Mouse (Mus musculus) cerebellum, adult 11-12 months (tissue): Measurements from ENCODE around the gene Slc26a3.
"Not testable (repeated sequence)": the region's sequence is repeated elsewhere in the genome, so short reads cannot be mapped to it uniquely, and the experiment has no call there.

Experiments
- DNase-seq: peaks from one replicate; pipeline ENCODE4 v3.0.0; 2022

Slc26a3 gene

DNA sequence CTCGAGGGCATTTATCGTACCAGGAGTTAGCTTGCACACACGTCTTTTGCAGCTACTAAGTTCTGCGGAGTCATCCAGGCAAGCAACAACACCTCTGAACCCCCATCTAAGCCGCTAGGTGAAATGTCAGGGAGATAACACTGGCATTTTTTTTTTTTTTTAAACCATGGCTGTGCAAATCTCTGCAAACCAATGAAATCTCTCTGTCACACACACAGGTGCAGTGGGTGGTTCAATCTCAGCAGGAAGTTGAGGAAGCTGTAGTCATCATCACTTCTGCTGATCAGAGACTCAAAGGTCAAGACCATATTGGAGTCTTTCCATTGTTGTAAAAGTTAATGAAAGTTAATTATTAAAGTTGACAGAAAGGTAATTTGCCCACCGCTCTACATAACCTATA is 47.1 kb downstream of the Slc26a3 start:
- no peak for DNase-seq

DNA sequence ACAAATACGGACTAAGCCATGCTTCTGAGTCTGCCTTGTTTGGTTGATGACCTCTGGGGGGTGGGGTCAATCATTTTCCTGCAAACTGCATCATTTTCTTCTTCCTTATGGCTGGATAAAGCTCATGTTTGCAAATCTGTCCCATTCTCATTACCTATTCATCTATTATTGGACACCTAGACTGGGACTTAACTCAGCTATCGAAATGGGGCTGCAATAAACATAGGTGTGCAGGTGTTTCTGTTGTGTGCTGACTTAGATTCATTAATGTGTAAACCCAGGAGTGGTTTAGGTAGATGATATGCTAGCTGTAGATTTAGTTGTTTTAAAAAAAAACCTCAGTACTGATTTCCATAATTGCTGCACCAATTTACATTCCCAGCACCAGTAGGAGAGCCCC is 48.9 kb downstream of the Slc26a3 start:
- DNase-seq: no peak

DNA sequence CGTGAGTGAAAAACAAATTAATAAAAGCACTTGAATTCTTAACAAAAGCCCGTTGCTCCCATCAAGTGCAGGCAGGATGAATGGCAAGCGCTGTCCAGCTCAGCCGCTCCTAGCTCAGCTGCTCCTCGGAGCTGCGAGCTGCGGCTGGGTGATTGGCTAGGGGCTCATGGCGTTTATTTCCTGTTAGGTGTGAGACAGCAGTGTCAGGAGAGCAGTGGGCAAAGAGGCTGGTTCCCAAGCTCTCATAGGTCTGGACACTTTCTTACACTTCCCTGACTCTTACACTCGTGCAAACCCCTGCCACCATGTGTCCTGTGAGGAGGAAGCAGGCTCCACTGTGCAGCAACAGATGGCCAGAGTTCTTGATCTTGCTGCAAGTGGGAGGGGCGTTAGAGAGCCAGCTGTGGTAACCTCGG is 53.5 kb downstream of the Slc26a3 start:
- DNase-seq: no peak

DNA sequence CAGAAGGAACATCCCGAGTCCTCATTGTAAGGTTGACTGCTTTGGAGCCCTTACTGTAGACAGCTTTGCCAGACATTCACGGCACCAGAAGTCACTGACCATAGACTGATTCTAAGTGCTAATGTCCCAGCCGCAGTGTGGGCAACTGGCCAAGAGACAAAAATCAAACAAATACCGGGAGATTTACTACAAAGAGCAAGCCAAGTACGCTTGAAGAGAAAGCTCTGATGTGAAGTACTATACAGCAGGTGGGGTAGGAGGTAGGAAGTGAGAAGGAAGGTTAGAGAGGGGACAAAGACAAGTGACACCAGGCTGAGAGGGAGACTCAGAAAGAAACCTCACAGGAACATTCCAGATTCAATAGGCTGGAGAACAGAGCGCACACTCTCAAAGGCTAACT is 54.2 kb downstream of the Slc26a3 start:
- no peak for DNase-seq

DNA sequence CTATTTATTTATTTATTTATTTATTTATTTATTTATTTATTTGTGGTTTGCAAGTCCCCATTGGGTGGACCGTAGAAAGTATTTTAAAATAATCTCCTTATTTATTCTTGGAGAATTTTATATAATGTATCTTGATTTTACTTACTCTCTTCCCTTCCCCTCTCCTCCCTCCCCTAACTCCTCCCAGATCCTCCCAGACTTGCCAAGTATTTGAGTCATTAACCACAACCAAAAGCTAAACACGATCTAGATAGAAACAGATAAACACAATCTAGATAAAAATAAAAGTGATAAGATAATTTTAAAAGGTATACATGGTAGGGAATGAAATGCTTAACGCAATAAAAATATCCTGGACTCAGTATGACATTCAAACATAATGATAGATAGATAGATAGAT is 58.7 kb downstream of the Slc26a3 start:
- no peak for DNase-seq

DNA sequence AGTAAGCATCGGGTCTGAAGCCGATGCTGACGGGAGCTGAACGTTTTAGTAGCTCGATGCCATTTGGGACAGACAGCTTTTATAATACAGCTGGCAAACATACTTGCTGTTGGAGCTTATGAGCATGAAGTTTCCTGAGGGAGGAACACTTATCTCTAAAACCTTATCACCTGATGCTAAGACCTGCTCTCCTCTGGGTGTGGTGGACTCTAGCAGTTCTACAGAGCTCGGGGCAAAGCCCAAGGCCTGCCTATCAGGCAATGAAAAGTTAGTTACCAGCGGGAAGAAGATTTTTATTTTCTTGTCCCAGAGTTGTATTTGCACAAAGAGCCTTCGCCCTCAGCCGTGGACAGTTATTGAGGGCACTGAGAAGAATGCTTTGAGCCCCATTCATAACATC is 65.6 kb downstream of the Slc26a3 start:
- DNase-seq: no peak

DNA sequence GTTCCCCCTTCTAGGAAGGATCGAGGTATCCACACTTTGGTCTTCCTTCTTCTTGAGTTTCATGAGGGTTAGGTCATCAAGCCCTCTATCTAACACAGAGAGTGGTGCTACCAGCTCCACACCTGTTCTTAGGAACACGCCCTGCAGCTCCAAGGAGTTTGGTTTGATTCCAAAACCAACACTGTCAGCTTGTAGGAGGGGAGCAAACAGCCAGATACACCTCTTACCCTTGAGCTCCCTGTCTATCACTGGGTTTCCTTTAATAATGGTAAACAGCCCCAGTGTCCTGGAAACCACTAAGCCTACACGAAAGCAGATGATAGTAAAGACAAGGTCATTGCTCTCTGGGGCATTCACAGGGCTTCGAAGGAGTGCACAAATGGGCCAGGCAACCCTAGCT is 67.8 kb downstream of the Slc26a3 start:
- no peak for DNase-seq

DNA sequence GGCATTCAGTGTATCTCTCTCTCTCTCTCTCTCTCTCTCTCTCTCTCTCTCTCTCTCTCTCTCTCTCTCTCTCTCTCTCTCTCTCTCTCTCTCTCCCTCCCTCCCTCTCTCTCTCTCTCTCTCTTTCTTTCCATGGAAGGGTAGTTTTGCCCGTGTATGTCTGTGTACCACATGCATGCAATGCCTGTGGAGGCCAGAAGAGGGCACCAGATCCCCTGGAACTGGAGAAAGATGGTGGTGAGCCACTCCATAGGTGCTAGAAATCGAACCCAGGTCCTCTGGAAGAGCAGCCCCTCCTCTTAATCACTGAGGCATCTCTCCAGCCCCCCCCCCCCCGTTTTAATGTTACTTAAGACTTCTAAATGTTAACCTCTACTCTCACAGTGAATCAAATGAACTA is 69.6 kb downstream of the Slc26a3 start:
- DNase-seq: not testable (repeated sequence)

DNA sequence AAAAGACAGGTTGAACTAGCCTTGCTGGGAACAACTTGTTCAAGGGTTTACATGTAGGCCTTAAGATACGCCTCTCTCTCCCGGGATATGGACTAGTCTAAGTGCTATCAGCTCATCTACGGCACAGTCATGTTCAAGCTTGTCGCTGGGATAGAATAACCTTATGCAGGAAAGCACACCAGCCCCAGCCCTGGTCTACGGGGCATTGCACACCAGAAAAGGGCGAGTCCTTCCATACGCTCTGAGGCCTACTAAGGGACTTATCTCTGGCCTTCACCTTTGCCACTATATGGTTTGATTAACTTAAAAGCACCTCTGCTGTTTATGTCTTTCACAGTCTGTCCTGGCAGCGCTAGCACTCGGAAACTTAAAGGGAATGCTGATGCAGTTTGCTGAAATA is 70.7 kb downstream of the Slc26a3 start:
- no peak for DNase-seq

DNA sequence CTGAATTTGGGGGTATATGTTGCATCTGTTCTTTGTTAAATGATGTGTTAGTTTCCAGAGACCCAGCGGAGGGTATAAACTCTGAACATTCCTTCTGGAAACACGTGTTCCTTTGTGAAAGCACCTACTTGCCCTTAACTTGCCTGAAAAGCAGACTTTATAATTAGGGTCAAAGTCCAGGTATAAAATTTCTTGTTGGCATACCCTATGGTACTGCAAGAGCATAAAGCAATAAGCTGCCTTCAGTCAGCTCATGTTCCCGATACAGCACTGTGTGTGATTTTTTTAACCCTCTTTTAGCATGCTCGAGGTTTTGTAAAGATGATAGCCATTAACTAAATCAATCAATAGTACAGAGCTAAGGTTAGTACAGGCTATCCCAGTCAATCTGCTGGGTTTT is 71.9 kb downstream of the Slc26a3 start:
- no peak for DNase-seq

DNA sequence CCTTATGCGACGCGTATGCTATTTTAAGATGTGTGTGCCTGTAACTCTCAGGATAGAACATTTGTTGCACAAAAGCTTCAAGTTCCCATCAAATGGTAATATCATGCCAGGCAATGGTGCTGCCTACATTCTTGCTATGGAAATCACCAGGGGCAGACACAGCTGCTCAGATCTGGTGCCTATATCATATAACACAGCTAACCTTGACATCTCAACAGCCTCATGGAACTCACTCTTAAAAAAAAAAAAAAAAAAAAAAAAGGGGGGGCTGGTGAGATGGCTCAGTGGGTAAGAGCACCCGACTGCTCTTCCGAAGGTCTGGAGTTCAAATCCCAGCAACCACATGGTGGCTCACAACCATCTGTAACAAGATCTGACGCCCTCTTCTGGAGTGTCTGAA is 87.5 kb downstream of the Slc26a3 start:
- DNase-seq: not testable (repeated sequence)

DNA sequence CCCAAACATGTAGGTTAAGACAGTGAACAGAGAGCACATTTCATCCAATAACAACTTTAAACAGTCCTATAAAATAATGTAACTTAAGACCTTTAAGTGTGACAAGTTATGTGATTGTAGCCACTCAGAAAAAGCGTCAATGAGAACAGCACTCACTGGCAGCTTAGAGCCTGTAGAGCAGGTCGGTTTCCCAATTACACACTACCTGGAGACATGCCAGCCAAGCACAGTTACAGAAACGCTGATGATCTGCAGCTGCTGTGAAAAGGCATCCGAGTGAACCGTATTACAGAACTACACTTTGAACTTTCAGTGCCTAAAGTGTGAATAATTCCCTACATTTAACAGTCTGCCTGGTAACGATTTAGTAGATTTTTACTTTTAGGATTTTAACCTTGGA is 95.8 kb downstream of the Slc26a3 start:
- no peak for DNase-seq

DNA sequence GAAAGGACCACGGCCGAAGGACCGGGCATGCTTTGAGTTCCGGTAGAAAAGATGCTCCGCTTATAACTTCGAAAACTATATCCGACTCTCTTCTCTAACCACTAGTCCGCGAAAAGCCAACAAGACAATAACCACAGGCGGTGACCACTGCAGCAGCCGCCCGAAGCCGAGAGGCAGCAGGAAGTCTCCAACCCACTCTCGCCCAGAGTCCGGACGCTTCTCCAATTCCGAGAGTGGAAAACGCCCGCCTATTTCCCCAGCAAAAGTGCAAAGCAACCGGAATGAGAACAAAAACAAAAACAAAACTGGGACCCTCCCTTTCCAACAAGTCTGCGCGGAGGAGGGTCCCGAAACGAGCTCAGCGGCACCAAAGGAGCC is 108.3 kb downstream of the Slc26a3 start:
- DNase-seq: no peak

DNA sequence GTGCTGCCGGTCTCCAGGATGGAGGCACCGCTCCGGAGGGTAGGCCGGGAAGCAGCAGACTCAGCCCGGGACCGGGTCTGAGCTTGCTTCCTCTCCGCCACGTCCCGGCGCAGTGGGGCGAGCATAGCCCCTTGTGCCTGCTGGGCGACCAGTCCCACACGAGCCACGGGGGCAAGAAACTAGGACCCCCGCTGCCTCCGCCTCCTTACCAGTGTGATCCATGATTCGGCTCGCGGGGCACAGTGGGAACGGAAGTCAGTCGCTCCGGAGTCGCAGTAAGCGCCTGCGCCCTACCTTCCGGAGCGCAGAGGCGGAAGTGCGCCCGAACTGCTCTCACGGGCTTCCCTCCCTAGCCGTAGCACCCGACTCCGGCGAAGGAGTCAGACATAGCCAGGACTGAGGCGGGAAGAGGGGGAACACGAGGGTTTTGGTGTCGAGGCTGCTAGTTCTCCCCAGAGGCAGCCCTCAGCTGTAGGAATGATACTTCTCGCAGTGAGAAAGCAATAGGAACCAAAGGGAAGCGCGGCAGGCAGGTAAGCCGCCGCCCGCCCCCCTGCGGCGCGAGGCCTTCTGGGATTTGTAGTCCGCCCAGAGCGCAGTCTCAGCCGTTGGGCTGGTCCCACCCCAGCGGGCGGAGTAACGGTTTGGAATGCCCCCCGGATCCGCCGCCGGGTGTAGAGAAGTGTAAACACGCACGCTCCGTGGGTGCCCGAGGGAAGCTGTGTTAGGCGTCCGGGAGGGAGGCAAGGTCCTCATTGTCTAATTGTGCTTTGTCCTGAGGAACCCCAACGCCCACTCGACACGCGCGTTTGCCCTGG is 108.9 kb downstream of the Slc26a3 start, which contains the start of gene Cbll1:
Gene Cbll1, minus strand, starts transcription at position 303 of the 818 bp plus-strand sequence.
- DNase-seq: peak; percentile 95

DNA sequence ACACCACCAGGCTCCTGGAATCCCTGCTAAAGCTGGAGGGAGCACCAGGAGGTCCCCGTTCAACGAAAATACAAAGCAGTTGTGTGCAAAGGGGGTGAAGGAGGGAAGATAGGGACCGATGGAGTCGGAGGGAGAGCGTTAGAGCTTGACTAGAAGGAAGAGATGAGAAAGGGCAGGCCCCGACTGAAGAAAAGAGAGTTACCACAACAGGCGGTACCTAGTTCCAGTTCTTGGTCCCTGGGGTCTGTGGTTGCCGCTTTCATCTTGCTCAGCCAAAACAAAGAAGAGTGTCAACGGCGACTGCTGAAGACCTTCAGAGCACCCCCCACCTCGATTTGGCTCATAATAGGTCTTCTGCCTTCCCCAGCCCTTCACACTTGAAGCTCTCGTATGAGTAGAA is 109.5 kb downstream of the Slc26a3 start:
- DNase-seq: no peak

DNA sequence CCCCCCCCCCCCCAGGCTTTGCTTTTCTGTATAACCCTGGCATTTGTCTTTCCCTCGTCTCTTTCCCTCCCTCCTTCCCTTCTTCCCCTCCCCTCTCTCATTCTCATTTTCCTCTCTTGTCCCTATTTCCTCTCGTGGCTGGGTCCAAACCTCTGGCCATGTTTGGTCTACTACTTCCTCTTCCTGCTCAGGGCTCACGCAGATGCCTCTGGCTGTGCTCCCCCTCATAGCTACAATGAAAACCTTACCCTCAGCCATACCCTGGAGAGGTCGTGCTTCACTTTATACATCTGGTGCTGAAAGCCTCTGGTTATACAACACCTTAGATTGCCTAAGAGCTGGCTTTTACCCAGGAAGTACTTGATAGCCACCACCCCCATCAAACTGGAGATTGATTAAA is 110.6 kb downstream of the Slc26a3 start:
- DNase-seq: no peak

DNA sequence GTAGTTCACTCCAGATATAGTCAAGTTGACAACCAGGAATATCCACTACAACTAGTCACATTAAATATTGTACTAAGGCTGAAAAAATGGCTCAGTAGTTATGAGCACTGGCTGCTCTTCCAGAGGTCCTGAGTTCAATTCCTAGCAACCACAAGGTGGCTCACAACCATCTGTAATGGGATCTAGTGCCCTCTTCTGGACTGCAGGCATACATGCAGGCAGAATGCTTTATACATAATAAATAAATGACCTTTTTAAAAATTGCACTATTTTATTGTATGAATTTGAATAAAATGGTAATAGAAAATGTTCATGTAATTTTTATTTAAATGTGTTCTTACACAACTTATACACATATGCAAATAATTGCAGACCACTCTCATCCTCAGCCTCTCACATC is 112.5 kb downstream of the Slc26a3 start:
- no peak for DNase-seq

DNA sequence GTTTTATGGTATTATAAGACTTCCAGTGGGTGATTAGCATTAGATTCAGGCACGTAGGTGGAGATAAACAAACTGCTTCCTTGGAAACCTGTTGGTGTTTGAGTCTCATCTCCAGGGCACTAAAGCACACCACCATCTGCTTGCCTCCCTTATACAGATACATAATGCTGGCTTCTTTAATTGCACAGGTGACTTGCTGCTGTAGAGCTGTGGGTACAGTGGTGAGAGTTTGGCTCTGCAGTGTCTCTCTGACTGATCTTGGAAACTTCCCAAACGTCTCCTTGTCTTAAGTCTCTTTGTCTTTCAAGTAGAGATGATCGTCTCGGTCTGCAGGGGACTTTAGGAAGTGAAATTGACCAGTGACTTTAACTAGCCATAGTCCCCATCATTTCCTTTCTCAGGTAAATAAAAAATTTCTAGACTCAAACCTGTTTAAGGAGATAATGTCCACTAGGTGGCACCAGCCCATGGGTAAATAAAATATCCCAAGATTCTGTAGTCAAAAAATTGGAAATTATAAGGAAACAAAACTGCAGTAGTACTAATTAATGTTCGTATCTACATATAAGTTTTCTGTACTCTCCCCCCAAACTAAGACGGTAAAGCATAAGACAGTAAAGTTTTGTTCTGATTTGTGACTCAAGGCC is 117.2 kb downstream of the Slc26a3 start:
- DNase-seq: no peak

DNA sequence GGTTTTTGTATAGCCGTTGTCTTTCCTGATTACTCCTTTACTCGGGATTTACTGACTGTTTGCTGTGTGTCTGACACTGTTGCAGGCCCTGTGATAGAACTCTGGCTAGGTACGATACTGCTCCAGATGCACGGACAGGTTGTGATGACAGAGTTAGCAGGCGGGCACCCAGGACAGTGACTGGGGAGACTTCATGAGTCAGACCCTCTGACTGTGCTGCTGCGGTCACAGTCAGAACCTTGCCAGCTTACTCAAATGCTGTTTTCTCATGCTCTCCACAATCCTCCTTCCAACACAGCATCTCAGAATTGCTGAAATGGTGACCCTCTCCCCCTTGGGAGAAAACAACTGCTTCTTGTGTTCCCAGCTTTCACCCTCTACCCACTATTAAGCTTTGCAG is 117.8 kb downstream of the Slc26a3 start:
- no peak for DNase-seq

DNA sequence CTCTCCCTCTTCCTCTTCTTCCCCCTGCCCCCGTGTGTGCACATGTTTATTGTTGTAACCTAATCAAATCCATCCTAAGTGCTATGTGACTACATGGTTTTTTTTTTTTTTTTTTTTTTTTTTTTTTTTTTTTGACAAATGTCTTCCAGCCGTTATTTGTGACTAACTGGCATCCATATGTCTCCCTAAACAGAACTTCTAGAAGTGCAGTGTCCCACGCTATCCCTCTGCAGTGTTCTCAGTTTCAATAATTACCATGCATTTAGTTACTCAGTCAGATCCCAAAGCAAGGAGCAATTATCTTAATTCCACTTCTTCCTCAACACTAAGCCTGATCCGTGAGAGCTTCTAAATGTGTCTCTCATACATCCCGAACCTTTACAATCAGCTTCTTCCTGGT is 120.5 kb downstream of the Slc26a3 start:
- no peak for DNase-seq

DNA sequence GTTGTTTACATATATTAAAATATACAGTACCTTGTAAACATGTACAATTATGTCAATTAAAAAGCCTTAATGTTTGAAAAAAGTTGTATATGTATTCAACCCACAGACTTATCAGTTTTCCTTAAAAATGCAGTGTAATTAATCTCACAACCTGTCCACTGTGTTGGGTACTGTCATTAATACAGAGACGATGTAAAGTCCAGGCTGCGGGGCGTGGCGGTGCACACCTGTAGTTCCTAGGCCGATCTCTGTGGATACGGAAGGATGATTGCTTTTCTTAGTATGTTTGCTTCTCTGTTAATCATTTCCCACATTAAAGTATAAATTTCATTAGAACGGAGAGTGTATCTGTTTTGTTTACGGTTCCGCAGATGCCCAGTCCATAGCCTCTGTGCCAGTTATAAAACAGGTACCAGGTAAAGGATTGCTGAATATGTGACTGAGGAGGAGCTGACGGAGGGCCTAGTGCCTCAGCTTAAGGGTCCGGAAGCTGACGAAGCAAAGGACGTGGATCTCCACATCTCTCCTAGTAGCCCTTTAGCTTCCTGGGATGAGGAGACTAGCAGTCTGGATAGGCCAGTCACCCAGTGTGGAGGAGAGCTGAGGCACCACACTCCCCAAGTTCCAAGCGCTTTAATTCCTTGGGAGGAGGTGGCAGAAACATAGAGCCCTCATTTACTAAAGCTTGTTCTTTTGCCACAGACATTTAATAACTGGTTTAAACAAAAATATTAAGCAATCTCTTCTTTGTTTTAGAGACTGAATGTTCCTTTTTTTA is 122.2 kb downstream of the Slc26a3 start:
- DNase-seq: no peak

DNA sequence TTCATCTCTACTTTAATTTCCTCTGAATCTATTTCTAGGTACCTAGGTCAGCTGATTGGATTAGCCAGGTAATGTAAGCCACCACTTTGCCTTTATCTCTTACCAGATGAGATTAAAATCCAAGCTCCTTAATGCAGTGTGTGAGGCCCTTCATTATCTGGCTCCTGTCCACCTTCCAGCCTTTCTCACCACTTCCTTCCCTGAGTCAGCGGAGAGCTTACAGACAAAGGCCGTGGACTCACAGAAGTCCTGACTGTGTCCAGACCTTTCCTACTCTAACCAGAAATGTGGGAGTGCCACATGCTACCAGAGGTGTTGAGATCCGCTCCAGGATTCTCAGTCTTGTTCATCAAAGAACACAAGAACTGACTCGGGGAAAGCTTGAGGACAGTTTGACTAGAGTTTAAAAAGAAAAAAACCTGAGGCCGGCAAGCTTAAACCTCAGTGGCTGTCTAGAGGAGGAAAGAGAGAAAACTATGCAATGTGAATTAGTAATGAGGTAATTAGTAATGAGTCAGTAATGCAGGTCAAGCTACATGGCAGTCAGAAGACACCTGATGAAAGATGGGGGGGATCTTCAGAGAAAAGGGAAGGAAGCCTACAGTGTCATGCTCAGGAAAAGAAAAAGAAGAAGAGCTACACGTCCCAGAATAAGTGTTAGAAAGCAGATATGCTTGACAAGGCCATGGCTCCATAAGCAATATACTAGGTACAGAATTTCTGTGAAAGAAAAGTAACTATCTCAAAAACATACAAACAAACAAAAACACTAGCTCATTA is 123.2 kb downstream of the Slc26a3 start:
- DNase-seq: no peak

DNA sequence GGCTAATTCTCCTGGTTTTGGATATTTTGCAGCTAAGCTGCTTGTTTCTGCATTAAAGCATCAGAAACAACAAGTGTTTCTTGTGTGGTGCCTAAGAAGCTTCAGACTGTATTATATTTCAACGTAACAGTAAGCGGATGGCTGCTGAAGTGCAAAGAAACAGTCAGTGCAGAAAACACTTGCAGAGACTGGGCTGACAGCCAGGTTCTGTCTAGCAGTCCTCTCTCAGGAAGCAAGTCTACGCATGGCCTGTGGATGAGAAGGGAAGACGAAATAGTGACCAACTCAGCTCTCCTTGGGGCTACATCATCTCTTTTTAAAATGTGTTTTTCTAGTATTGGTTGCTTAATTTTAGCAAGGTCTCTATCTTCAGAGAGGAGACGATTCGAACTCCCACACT is 129.4 kb downstream of the Slc26a3 start:
- DNase-seq: no peak
